Mouse (Mus musculus): ENCODE results near the gene Tbc1d10a.

The Tbc1d10a gene

DNA sequence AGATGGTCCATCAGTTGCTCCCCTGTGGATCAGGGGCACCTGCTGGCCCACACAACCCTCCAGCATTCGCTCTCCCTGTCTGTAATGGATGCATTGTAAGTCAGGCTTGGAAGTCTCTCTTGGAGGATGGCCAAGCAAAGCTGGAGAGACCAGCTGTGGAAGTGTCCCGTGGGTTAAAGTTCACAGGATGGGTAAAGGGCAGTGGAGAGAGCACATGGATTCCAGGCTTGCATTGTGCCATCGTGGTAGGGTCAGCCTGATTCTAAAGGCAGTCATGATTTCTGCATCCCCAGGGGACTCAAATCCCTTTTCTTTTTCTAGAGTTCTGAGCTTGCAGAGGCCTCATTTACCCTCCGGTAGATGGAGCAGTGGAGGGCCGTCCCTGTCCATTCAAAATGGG, 71.2 kb downstream of the Tbc1d10a start:
- Histone ChIP-seq H3K9me3 (ENCODE audit: low read length) (peaks cover 5% of the 10 kb centered on the region; the same call in 1 of the 2 replicates), H3K4me3 (replicated peaks; ENCODE audit: low read length) (no peak overlapping the region), H3K4me1 (replicated peaks; ENCODE audit: low read depth, low read length) (peaks cover 75% of the 10 kb centered on the region), H3K36me3 (ENCODE audit: insufficient read depth, low read length) (no peaks in the 10 kb centered on the region), H3K27me3 (ENCODE audit: insufficient read depth, low read length) (peaks cover 3% of the 10 kb centered on the region; the same call in 1 of the 2 replicates)
- TF ChIP-seq POU5F1 (IDR thresholded peaks at IDR 0.05; ENCODE audit: borderline replicate concordance, low read length), result no peak

GRCm38 (mm10) chr11:4258657-4259082, 72.1 kb downstream of the Tbc1d10a start:
- H3K4me3 ChIP-seq (replicated peaks; ENCODE audit: low read length), result no peak overlapping the region; the same call in 1 of the 2 replicates
- peaks cover 78% of the 10 kb centered on the region for H3K4me1 ChIP-seq (replicated peaks; ENCODE audit: low read depth, low read length)
- H3K27me3 ChIP-seq (ENCODE audit: insufficient read depth, low read length), result peaks cover 7% of the 10 kb centered on the region
- peaks cover 5% of the 10 kb centered on the region; the same call in 1 of the 2 replicates for H3K9me3 ChIP-seq (ENCODE audit: low read length)
- no peaks in the 10 kb centered on the region for H3K36me3 ChIP-seq (ENCODE audit: insufficient read depth, low read length)
- TF ChIP-seq NANOG (IDR thresholded peaks at IDR 0.05; ENCODE audit: borderline replicate concordance, low read length) (no peak), CTCF (conservative IDR thresholded peaks at IDR 0.05; ENCODE audit: low read length) (peak; percentile 96)

DNA sequence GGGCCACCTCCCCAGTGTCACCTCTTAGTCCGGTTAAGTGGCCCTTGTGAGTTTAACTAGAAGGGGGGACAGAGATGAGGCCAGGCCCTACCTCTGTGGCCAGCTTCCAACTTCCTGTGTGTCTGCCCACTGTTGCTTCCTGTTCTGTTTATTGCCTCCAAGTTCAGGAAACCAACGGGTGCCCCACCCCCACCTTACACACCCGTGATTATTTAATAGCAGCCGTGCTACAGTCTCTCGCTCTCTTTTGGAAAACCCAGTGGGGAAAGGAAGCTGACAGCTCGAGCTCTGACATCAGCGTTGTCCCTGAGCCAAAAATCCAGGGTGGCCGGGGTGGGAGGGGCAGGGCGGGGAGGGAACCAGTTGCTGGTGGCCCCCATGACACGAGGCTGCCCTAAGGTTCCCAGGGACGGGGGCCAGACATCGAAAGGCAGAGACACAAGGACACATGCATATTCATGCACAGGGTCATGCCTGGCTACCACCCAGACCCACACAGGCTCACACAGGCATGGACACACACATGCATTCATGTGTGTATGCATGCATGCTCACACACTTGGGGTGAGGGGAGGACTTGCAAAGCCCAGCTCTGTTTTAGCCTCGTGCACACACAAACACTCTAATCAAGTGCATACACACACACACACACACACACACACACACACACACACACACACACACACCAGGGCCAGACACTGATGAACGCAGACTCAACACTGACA, 74.0 kb downstream of the Tbc1d10a start:
- peaks cover 87% of the 10 kb centered on the region for H3K4me1 ChIP-seq (replicated peaks; ENCODE audit: low read depth, low read length)
- H3K9me3 ChIP-seq (ENCODE audit: low read length), result peaks cover 5% of the 10 kb centered on the region; the same call in 1 of the 2 replicates
- TF ChIP-seq CTCF (conservative IDR thresholded peaks at IDR 0.05; ENCODE audit: low read length), result no peak
- no peak for TF ChIP-seq POU5F1 (IDR thresholded peaks at IDR 0.05; ENCODE audit: borderline replicate concordance, low read length)
- no peak for TF ChIP-seq NANOG (IDR thresholded peaks at IDR 0.05; ENCODE audit: borderline replicate concordance, low read length)
- peaks cover 16% of the 10 kb centered on the region for H3K27me3 ChIP-seq (ENCODE audit: insufficient read depth, low read length)
- H3K4me3 ChIP-seq (replicated peaks; ENCODE audit: low read length), result no peak overlapping the region
- H3K36me3 ChIP-seq (ENCODE audit: insufficient read depth, low read length), result no peaks in the 10 kb centered on the region

GRCm38 (mm10) chr11:4261188-4261494, 74.6 kb downstream of the Tbc1d10a start:
- Histone ChIP-seq H3K36me3 (ENCODE audit: insufficient read depth, low read length) (no peaks in the 10 kb centered on the region), H3K4me1 (replicated peaks; ENCODE audit: low read depth, low read length) (peaks cover 87% of the 10 kb centered on the region), H3K4me3 (replicated peaks; ENCODE audit: low read length) (no peak overlapping the region), H3K9me3 (ENCODE audit: low read length) (peaks cover 5% of the 10 kb centered on the region; the same call in 1 of the 2 replicates), H3K27me3 (ENCODE audit: insufficient read depth, low read length) (peaks cover 21% of the 10 kb centered on the region)
- TF ChIP-seq POU5F1 (IDR thresholded peaks at IDR 0.05; ENCODE audit: borderline replicate concordance, low read length) (no peak), NANOG (IDR thresholded peaks at IDR 0.05; ENCODE audit: borderline replicate concordance, low read length) (no peak), CTCF (conservative IDR thresholded peaks at IDR 0.05; ENCODE audit: low read length) (peak; percentile 60)

- H3K4me1 ChIP-seq (replicated peaks; ENCODE audit: low read depth, low read length), result peaks cover 80% of the 10 kb centered on the region
- no peaks in the 10 kb centered on the region for H3K36me3 ChIP-seq (ENCODE audit: insufficient read depth, low read length)
- peaks cover 21% of the 10 kb centered on the region for H3K27me3 ChIP-seq (ENCODE audit: insufficient read depth, low read length)
- no peak overlapping the region for H3K4me3 ChIP-seq (replicated peaks; ENCODE audit: low read length)
- TF ChIP-seq NANOG (IDR thresholded peaks at IDR 0.05; ENCODE audit: borderline replicate concordance, low read length) (no peak), CTCF (conservative IDR thresholded peaks at IDR 0.05; ENCODE audit: low read length) (peak; percentile 27)
- peaks cover 5% of the 10 kb centered on the region; the same call in 1 of the 2 replicates for H3K9me3 ChIP-seq (ENCODE audit: low read length)
Measured at GRCm38 (mm10) chr11:4261969-4262368, 75.4 kb downstream of the Tbc1d10a start.

DNA sequence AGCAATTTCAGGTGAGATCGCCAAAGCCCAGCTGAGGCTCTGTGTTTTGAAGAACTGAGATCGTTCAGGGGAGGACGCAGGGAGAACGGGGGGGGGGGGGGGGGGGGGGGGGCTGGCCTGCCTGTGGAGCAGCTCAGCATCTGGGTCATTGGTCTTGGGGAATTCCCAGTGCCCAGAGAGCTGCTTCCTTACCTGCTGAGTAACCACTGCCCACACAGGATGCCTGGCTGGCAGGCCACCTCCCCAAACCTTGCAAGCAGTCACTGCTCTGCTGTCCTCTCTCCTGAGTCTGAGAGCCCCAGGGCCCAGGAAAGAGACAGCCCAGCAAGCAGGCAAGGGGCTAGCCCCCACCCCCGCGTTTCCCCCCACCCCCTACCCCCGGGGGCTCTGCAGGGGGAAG, 76.3 kb downstream of the Tbc1d10a start:
- TF ChIP-seq NANOG (IDR thresholded peaks at IDR 0.05; ENCODE audit: borderline replicate concordance, low read length), result no peak
- no peak for TF ChIP-seq POU5F1 (IDR thresholded peaks at IDR 0.05; ENCODE audit: borderline replicate concordance, low read length)
- no peak for TF ChIP-seq CTCF (conservative IDR thresholded peaks at IDR 0.05; ENCODE audit: low read length)
- no peaks in the 10 kb centered on the region for H3K36me3 ChIP-seq (ENCODE audit: insufficient read depth, low read length)
- peaks cover 5% of the 10 kb centered on the region; the same call in 1 of the 2 replicates for H3K9me3 ChIP-seq (ENCODE audit: low read length)
- H3K27me3 ChIP-seq (ENCODE audit: insufficient read depth, low read length), result peaks cover 27% of the 10 kb centered on the region
- H3K4me1 ChIP-seq (replicated peaks; ENCODE audit: low read depth, low read length), result peaks cover 80% of the 10 kb centered on the region
- no peak overlapping the region for H3K4me3 ChIP-seq (replicated peaks; ENCODE audit: low read length)

DNA sequence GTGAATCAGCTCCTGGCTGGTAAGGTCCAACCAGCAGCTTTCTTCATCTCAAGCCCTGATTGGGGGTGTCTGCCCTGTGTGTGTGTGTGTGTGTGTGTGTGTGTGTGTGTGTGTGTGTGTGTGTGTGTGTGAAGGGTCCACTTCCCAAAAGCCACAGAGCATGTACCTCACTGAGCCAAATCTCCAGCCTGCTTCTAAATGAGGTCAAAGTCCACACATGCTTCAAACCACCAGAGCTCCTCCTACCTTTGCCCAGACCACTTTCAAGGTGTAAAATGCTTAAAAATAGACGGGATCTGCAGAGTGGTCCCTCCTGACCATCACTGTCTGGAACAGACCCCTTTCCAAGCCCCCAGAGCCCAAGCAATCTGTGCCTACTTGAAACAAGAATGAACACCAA, 76.7 kb downstream of the Tbc1d10a start:
- H3K27me3 ChIP-seq (ENCODE audit: insufficient read depth, low read length), result peaks cover 31% of the 10 kb centered on the region
- peaks cover 80% of the 10 kb centered on the region for H3K4me1 ChIP-seq (replicated peaks; ENCODE audit: low read depth, low read length)

DNA sequence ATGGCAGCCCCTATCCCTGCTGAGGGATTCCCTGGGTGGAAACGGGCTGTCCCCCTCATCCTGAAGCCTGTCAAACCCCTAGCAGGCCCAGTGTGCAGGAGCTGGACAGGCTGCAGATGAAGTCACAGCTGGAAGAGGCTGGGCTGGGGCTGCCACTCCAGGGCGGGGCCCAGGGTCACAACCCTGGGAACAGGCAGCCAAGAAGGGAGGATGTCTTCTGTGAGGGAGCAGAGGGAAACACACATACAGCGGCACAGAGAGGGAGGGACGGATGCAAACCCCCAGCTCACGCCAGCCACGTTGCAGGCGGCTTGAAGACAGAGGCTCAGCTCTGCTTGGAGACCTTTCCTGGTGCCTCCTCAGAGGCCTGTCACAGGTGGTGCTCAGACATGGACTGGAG, 77.5 kb downstream of the Tbc1d10a start:
- H3K36me3 ChIP-seq (ENCODE audit: insufficient read depth, low read length), result peaks cover 10% of the 10 kb centered on the region
- H3K27me3 ChIP-seq (ENCODE audit: insufficient read depth, low read length), result peaks cover 37% of the 10 kb centered on the region
- peak overlapping the region; percentile 49 for H3K4me3 ChIP-seq (replicated peaks; ENCODE audit: low read length)
- peaks cover 5% of the 10 kb centered on the region; the same call in 1 of the 2 replicates for H3K9me3 ChIP-seq (ENCODE audit: low read length)
- no peak for TF ChIP-seq NANOG (IDR thresholded peaks at IDR 0.05; ENCODE audit: borderline replicate concordance, low read length)
- no peak for TF ChIP-seq POU5F1 (IDR thresholded peaks at IDR 0.05; ENCODE audit: borderline replicate concordance, low read length)
- no peak for TF ChIP-seq CTCF (conservative IDR thresholded peaks at IDR 0.05; ENCODE audit: low read length)
- peaks cover 80% of the 10 kb centered on the region for H3K4me1 ChIP-seq (replicated peaks; ENCODE audit: low read depth, low read length)

More for the DNA sequence above, 76.7 kb downstream of the Tbc1d10a start:
- Histone ChIP-seq H3K36me3 (ENCODE audit: insufficient read depth, low read length) (peaks cover 2% of the 10 kb centered on the region), H3K9me3 (ENCODE audit: low read length) (peaks cover 5% of the 10 kb centered on the region; the same call in 1 of the 2 replicates), H3K4me3 (replicated peaks; ENCODE audit: low read length) (no peak overlapping the region)
- TF ChIP-seq CTCF (conservative IDR thresholded peaks at IDR 0.05; ENCODE audit: low read length) (no peak), POU5F1 (IDR thresholded peaks at IDR 0.05; ENCODE audit: borderline replicate concordance, low read length) (no peak), NANOG (IDR thresholded peaks at IDR 0.05; ENCODE audit: borderline replicate concordance, low read length) (no peak)
